ENCODE assay signal across 19 mouse cellular contexts in the genomic region with DNA sequence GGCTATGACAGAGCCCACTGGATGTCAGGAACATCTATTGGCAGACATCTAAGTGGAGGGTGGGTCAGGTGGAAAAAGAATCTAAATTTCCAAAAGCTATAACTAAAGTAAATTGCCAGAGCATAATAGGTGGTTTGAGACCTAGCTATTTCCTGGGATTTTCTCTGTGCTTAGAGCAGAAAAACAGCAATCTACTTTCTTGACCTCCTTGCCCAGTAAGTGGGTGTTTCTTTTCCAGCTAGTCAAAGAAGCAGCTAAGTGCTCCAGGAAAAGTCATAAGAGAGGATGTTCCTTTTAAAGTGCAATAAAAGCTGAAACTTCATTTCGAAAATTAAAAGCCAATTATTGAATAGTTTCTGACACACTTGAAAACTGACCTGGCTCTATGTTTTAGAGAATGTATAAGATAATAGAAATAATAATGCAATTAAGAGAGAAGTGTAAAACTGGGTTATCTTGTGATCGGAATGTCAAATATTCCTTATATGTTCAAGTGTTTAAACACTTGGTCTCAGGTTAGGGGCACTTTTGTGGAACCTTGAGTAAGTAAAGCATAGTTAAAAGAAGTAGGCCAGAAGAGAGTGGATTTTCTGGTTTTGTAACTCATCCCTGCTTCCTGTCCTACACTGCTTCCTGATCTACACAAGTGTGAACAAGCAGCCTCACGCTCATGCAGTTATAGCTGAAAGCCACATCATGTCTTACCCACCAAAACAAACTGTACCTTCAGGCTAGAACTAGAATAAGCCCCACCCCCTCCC.
"Had no signal": no experiment of that assay in that cellular context is flagged by ENCODE, and none has a peak within 500 bp of the region (broad histone marks: within the 10 kb centered on the region; RNA-seq: fewer than 3 reads in every experiment).

No protein-coding gene starts in this region.

- H3K27ac ChIP-seq: intestine, embryonic 15.5 days; kidney, embryonic 15.5 days; left cerebral cortex, adult 2 months; limb, embryonic 12.5 days; liver, embryonic 12.5 days; liver, embryonic 15.5 days; stomach, postnatal 0 days had no signal

- ATAC-seq: intestine, embryonic 15.5 days; liver, embryonic 12.5 days had no signal

- H3K4me3 ChIP-seq: intestine, embryonic 15.5 days; kidney, embryonic 15.5 days; left cerebral cortex, adult 2 months; limb, embryonic 12.5 days; liver, embryonic 12.5 days; liver, embryonic 15.5 days had no signal

- H3K9ac ChIP-seq: intestine, embryonic 15.5 days; kidney, embryonic 15.5 days; limb, embryonic 12.5 days; liver, embryonic 12.5 days; liver, embryonic 15.5 days had no signal

- H3K9me3 ChIP-seq: intestine, embryonic 15.5 days; kidney, embryonic 15.5 days; limb, embryonic 12.5 days; liver, embryonic 12.5 days; liver, embryonic 15.5 days had no signal

- H3K4me2 ChIP-seq: intestine, embryonic 15.5 days; kidney, embryonic 15.5 days; limb, embryonic 12.5 days; liver, embryonic 12.5 days; liver, embryonic 15.5 days; midbrain, embryonic 11.5 days had no signal

- DNase-seq: kidney, adult 11 months; kidney, adult 8-10 months; kidney, postnatal 10 days; kidney, postnatal 36 days; layer of hippocampus, postnatal 36 days; liver; midbrain, embryonic 14.5 days; right cerebral cortex, postnatal 14 days; right cerebral cortex, postnatal 4 days; thymus, adult 2 months; thymus, postnatal 14 days had no signal

- H3K36me3 ChIP-seq: intestine, embryonic 15.5 days; kidney, embryonic 15.5 days; limb, embryonic 12.5 days; liver, embryonic 12.5 days; liver, embryonic 15.5 days had no signal

- H3K4me1 ChIP-seq: intestine, embryonic 15.5 days; kidney, embryonic 15.5 days; limb, embryonic 12.5 days; liver, embryonic 12.5 days; liver, embryonic 15.5 days had no signal

- H3K27me3 ChIP-seq: intestine, embryonic 15.5 days; kidney, embryonic 15.5 days; limb, embryonic 12.5 days; liver, embryonic 12.5 days; liver, embryonic 15.5 days had no signal
